Mouse (Mus musculus) heart, embryonic 10.5 days (tissue): Measurements from ENCODE around the gene Prom1. TPM values are rescaled to one million over a fixed set of nuclear protein-coding genes. Genes with fewer than 3 reads are reported as not detected.
"Not testable (repeated sequence)": the region's sequence is repeated elsewhere in the genome, so short reads cannot be mapped to it uniquely, and the experiment has no call there.

Experiments used
- DNase-seq: peaks from one replicate; pipeline ENCODE4 v3.0.0-alpha.2; 2017; ENCODE audit warnings: low spot score
- H3K27ac ChIP-seq: fragments of 300-500 bp; sonication (generic); 2 replicates; pipeline ENCODE4 v1.5.1; 2016; ENCODE audit warnings: mild to moderate bottlenecking
- H3K27me3 ChIP-seq: fragments of 300-500 bp; sonication (generic); 2 replicates; pipeline ENCODE4 v1.6.1; 2016; ENCODE audit warnings: mild to moderate bottlenecking; ENCODE audit not compliant: poor library complexity, insufficient read depth, severe bottlenecking
- H3K36me3 ChIP-seq: fragments of 300-500 bp; sonication (generic); 2 replicates; pipeline ENCODE4 v1.6.1; 2016; ENCODE audit warnings: mild to moderate bottlenecking, moderate library complexity
- H3K4me1 ChIP-seq: fragments of 300-500 bp; sonication (generic); 2 replicates; pipeline ENCODE4 v1.6.1; 2016; ENCODE audit warnings: mild to moderate bottlenecking
- H3K4me3 ChIP-seq: fragments of 300-500 bp; sonication (generic); 2 replicates; pipeline ENCODE4 v1.5.1; 2016; ENCODE audit warnings: mild to moderate bottlenecking, moderate library complexity
- H3K9me3 ChIP-seq: fragments of 300-500 bp; sonication (generic); 2 replicates; pipeline ENCODE4 v1.6.1; 2016; ENCODE audit warnings: mild to moderate bottlenecking, moderate library complexity
- WGBS: fragments of 180-500 bp; shearing (Covaris S2); methylation state at CpG from one replicate; pipeline ENCODE4 v1.1.7; 2016; 5-methylcytosine and 5-hydroxymethylcytosine counted together
- polyA plus RNA-seq: library from polyadenylated mRNA; unstranded; fragments of >200 nt; fragmentation: Nextera tagmentation; extraction: Ambion mirVana; gene quantifications from 2 replicates; pipeline ENCODE4 v1.2.1, GENCODE M21; 2016

Gene Prom1
- polyA plus RNA-seq: 18.6 and 32.5 TPM in 2 replicates

DNA sequence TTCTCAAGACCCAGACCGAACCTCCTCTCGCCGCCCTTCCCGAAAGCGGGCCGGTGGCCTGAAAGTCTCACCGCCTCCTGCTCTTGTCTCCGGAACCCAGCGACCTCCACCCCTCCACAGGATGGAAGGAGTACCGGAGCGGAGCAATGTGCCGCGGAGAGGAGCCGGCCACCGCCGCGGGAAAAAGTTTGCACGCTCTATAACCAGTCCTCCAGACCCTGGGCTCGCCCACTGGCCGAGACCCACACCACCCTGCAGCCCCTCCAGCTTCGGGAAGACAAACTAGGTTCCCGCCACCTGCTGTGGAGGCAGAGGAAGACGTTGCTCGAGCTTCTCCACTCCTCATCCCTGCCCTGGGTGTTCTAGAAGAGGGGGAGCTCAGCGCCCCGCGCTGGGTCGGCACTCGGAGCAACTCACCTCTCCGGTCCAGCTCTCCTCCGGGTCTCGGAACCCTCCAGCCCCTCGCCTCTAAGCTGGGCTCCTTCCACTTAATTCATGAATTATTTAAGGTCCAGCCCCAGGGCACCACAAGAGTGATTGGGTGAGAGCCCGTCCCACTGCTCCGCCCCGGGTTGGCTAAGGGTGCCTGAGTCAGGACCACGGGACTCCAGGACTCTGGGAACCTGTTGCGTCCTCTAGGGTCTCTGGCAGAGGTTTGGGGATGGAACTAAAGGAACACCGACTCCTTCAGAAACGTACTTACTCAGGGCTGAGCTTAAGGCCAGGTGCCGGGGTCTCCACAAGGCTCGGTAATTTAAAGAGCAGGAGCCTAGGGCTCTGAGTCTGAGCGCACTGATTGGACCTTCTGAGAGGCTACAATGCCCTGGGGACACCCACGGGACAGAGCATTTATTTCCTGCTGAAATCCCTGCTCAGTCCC, at the start of gene Prom1:
Prom1 (minus strand) TSS at position 802 of the 880 bp plus-strand sequence.
- H3K4me3 ChIP-seq: peak within 1 kb of the TSS; percentile 75
- DNase-seq: peak; percentile 79
- H3K4me1 ChIP-seq: peaks cover 12% of the 10 kb centered on the region
- H3K36me3 ChIP-seq: no peaks in the 10 kb centered on the region
- WGBS: under 1% methylated on average over 44 of the region's 44 CpGs
- peak within 1 kb of the TSS; percentile 90 for H3K27ac ChIP-seq
- H3K9me3 ChIP-seq: no peaks in the 10 kb centered on the region
- peaks cover 15% of the 10 kb centered on the region; the same call in 1 of the 2 replicates for H3K27me3 ChIP-seq

DNA sequence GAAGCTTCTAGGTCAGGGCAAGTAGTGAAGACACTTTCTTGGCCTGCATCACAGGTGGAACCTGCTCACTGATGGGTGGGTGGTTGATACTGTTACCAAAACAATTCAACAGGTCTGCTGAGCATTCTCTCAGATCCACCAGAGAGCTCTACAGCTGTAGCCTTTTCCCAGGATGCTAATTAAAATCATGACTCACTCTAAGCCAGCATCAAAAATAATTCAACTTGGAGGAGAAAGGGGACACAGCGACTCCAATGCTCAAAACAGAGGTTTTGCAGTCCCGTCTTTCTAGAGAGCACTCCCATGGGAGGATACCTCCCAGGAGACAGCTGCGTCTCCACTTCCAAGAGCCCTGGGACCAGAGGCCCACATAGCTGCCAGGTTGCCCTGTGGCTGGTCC, 45.9 kb upstream of the Prom1 start:
- Histone ChIP-seq H3K36me3 (no peaks in the 10 kb centered on the region), H3K4me1 (no peaks in the 10 kb centered on the region), H3K9me3 (no peaks in the 10 kb centered on the region), H3K27me3 (0 out of 2 replicates have a peak, but pooled peaks cover 5% of the 10 kb centered on the region), H3K4me3 (no peak overlapping the region), H3K27ac (no peak overlapping the region)
- WGBS: 77% methylated on average over 3 of the region's 3 CpGs
- no peak for DNase-seq

DNA sequence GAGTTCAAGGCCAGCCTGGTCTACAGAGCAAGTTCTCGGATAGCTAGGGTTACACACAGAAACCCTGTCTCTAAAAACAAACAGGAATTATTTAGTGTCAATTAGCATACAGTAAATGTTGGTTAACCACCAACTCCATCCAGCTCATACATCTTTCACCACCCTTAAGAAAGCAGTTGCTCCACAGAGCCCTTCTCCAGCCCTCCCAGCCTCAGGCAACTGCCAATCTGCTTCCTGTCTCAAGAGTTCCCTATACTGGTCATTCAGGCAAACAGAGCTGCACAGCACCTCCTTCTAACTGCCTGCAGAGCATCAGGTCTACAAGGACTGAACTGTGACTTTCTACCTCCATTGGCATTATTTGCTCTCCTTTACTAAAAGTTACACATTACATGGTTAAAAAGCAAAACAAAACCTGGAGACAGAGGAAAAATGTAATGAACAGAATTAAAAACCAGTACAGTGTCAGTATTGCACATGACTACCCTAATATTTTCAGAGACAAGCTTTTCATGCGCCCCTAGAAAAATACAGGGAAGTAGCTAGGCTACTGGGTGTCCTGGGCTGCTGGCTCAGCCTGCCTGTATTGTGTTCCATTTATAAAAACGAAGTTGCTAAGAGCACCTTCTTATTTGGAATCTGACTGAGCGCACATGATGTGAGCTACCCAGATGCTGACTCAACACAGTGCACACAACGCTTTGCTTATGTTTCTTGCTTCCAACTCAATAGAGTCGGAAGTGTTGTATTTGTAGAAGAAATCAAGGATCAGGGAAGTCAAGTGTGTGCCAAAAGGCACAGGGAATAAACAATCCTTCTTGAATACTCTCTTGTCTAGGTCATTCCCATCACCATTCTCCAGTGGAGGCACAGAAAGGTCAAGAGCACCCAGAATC, 44.9 kb upstream of the Prom1 start:
- Histone ChIP-seq H3K9me3 (no peaks in the 10 kb centered on the region), H3K4me3 (no peak overlapping the region), H3K4me1 (no peaks in the 10 kb centered on the region), H3K27ac (no peak overlapping the region), H3K27me3 (0 out of 2 replicates have a peak, but pooled peaks cover 5% of the 10 kb centered on the region), H3K36me3 (no peaks in the 10 kb centered on the region)
- WGBS: 73% methylated on average over 6 of the region's 6 CpGs
- DNase-seq: no peak

DNA sequence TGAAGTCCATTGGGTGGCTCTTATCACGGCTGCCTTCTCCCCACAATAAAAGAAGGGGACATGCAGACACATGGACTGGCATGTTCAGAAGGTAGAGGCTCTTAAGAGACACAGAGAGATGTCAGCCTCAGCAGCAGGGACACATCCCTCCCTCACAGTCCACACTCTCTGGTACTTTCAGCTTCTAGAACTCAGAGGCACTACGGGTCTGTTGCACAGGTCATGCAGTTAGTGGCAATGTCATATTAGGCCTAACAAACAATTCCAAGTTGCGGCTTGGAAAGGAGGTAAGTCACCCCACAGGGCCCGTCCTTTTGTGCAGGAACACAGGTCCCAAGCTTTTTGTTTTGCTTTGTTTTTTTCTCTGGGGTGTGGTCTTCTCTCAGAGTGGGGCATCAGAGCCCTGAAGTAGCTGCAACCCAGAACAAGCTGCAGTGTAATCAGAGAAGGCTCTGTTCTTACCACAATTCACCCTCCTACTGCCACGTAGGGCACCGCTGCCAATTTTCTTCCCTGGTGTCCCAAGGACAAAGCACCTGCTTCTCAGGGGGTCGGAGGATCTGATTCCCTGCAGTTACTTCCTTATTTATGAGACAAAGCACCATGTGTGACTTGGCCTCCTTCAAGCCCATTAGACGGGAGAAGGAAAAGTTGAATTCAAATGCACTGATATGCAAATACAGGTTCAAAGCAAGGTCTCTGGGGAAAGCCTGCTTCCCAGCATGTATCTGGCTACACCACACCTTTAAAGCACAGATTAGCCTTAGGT, 41.8 kb upstream of the Prom1 start:
- WGBS: 39% methylated on average over 8 of the region's 8 CpGs
- H3K27ac ChIP-seq: no peak overlapping the region
- H3K4me3 ChIP-seq: no peak overlapping the region
- DNase-seq: no peak
- no peaks in the 10 kb centered on the region for H3K4me1 ChIP-seq
- no peaks in the 10 kb centered on the region for H3K9me3 ChIP-seq
- 0 out of 2 replicates have a peak, but pooled peaks cover 5% of the 10 kb centered on the region for H3K27me3 ChIP-seq
- H3K36me3 ChIP-seq: no peaks in the 10 kb centered on the region

DNA sequence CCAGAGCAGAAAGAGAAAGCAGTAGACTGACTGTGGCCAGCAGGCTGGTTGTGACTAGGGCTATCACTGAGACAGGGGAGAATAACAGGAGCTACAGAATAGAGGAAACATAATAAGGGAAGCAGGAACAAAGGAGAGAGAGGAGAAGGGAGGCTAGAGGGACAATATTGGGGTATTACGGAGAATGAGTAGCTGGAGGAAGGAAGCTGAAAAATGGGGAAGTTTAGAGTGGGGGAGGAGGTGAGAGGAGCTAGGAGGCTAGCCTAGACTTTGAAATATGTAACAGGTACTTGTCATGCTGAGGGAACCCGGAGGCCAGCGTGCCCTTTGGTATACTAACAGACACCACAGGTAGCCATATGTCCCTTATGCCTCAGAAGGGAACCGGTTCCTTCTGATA, 25.7 kb upstream of the Prom1 start:
- 68% methylated on average over 4 of the region's 4 CpGs for WGBS
- no peaks in the 10 kb centered on the region for H3K27me3 ChIP-seq
- DNase-seq: no peak
- no peaks in the 10 kb centered on the region for H3K36me3 ChIP-seq
- no peak overlapping the region for H3K27ac ChIP-seq
- peaks cover 5% of the 10 kb centered on the region; the same call in 1 of the 2 replicates for H3K4me1 ChIP-seq
- H3K4me3 ChIP-seq: no peak overlapping the region
- H3K9me3 ChIP-seq: no peaks in the 10 kb centered on the region

DNA sequence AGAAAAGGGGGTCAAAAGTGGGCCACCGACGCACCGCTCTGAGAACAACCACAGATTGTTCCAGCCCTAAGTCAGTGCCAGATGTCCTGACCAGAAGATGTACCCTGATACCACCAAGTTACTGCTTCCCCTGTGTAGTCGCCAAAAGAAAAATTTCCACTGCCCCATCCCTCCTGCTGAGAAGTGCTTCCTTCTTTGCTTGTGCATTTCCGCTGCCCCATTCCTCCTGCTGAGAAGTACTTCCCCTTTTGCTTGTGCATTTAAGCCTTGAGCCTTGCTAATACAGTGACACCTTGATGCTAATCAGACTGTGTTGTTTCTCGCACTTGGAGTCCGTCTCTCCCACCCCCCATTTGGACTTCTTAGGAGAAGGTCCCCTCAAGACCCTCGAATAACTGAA, 24.7 kb upstream of the Prom1 start:
- H3K27ac ChIP-seq, H3K9me3 ChIP-seq, H3K4me1 ChIP-seq, DNase-seq, H3K27me3 ChIP-seq, H3K4me3 ChIP-seq, H3K36me3 ChIP-seq: not testable (repeated sequence)
- WGBS: 87% methylated on average over 8 of the region's 8 CpGs

DNA sequence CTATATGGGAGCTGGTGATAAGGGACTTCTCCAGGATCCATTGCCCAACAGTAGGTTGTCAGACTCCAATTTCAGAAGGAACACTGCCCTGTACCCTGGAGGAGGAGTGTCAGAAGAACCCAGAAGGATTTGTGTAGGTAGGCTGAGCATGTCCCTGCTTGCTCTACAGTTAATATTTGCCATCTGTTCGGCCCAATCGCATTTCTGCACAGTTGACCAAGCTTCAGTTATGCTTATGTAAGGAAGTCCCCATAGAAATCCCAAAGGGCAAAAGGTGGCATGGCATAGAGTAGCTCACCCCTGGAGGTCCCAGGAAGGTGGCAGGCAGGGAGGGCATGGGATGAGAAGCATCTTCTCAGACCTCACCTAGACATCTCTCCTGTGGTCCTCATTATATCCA, 19.6 kb upstream of the Prom1 start:
- Histone ChIP-seq H3K27ac (no peak overlapping the region), H3K27me3 (no peaks in the 10 kb centered on the region), H3K9me3 (no peaks in the 10 kb centered on the region), H3K36me3 (no peaks in the 10 kb centered on the region), H3K4me1 (no peaks in the 10 kb centered on the region), H3K4me3 (no peak overlapping the region)
- WGBS: 84% methylated on average over 2 of the region's 2 CpGs
- DNase-seq: no peak

DNA sequence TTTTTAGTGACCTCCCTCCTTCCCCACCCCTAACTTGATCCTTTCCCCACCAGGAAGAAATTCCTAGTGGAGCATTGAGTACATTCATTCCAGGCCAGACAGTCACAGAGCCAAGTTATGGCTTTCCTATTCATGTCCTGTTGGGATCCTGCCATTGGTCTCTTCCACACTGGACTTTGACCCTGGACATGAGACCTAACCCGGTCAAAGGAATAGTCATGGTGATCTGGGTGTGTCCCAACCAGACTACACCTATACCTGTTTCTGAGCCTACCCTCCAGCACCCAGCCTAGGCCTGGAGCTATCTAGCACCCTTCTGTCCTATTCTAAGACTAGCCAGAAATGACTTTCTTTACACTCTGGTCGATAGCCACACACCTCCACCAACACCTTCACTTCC, 11.3 kb upstream of the Prom1 start:
- H3K4me1 ChIP-seq: no peaks in the 10 kb centered on the region
- no peak overlapping the region for H3K27ac ChIP-seq
- no peaks in the 10 kb centered on the region for H3K27me3 ChIP-seq
- H3K4me3 ChIP-seq: no peak overlapping the region
- no peaks in the 10 kb centered on the region for H3K36me3 ChIP-seq
- no peaks in the 10 kb centered on the region for H3K9me3 ChIP-seq
- 79% methylated on average over 2 of the region's 2 CpGs for WGBS
- no peak for DNase-seq

DNA sequence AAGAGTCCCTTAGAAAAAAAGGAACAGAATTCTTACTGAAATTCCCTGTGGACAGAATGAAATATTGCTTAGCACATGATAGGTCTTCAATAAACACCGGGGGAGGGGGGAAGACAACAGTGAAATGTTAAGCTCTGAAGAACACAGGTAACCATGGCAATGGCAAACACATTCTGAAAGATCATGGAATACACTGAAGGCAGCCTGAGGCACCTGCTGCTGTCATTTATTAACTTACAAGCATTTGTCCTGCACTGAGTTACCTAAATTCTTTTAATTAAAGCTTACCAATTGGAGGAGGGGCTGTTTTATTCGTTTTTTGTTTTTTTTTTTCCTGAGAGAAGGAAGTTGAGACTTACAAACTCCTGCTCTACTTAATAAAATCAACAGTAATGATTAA, 7.3 kb upstream of the Prom1 start:
- H3K27me3 ChIP-seq: no peaks in the 10 kb centered on the region
- no peaks in the 10 kb centered on the region for H3K36me3 ChIP-seq
- H3K4me3 ChIP-seq: no peak overlapping the region
- WGBS: 67% methylated on average over 2 of the region's 2 CpGs
- no peak for DNase-seq
- no peaks in the 10 kb centered on the region; the same call in 1 of the 2 replicates for H3K4me1 ChIP-seq
- H3K9me3 ChIP-seq: no peaks in the 10 kb centered on the region
- H3K27ac ChIP-seq: no peak overlapping the region

DNA sequence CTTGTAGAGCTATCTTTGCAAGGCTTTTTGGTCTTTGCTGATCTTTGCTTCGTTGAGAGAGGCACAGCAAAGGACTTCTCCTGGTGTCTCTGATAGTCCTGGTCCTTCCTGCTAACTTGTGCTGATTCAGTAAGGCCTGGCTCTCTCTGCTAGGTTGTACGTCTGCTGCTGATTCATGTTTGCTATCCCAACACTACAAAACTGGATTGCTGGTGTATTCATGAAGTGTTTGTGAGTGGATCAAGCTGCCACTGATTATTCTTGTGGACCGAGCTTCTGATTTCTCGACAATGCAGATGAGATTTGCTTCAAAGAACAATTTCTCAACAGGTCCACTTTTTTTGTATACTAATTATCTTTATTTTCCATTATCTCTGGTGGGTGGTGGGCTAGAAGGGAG, 6.3 kb upstream of the Prom1 start:
- H3K27me3 ChIP-seq: no peaks in the 10 kb centered on the region
- no peak for DNase-seq
- H3K4me3 ChIP-seq: no peak overlapping the region
- no peaks in the 10 kb centered on the region for H3K36me3 ChIP-seq
- 82% methylated on average over 4 of the region's 4 CpGs for WGBS
- H3K27ac ChIP-seq: no peak overlapping the region
- no peaks in the 10 kb centered on the region; the same call in 1 of the 2 replicates for H3K4me1 ChIP-seq
- no peaks in the 10 kb centered on the region for H3K9me3 ChIP-seq

DNA sequence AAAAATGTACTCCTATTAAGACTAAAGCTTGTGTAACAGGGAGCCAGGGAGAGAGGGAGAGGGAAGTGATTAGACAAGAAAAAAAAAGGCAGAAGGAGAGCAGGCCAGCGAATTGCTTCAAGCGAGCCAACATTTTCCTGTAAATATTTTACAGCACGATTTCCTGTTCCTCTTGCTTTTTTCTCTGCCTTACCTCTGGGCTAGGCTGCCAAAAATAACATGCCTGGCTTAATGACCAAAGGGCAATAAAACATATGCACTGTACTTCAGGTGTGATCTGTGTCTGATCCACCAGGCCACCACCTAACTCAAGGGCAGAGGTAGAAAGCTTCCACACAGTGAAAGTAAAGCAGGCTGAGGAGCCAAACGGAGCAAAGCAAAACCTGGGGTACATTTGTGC, 3.4 kb upstream of the Prom1 start:
- WGBS: 67% methylated on average over 4 of the region's 4 CpGs
- peaks cover 12% of the 10 kb centered on the region for H3K4me1 ChIP-seq
- DNase-seq: no peak
- H3K36me3 ChIP-seq: no peaks in the 10 kb centered on the region
- H3K27ac ChIP-seq: no peak overlapping the region
- H3K27me3 ChIP-seq: peaks cover 15% of the 10 kb centered on the region; the same call in 1 of the 2 replicates
- no peak overlapping the region for H3K4me3 ChIP-seq
- no peaks in the 10 kb centered on the region for H3K9me3 ChIP-seq

DNA sequence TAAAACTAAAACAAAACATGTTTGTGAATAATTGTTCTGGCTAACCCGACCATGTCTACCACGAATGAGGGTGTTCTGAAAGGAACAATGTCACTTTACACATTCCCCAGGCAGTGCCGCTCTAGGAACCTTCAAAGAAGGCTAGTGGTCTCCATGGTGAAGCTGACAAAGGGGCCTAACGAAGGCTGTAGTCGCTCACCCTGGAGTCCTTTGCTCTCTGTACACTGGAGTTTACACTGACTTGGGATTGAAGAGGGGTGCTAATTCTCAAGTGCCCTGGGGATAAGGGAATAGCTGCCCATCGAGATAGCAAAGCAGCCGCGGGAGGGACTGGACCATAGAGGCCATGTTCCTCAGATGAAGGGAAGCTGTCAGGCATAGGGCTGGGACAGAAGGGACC, 2.9 kb upstream of the Prom1 start:
- Histone ChIP-seq H3K27ac (no peak overlapping the region), H3K36me3 (no peaks in the 10 kb centered on the region), H3K4me1 (peaks cover 12% of the 10 kb centered on the region), H3K27me3 (peaks cover 15% of the 10 kb centered on the region; the same call in 1 of the 2 replicates), H3K4me3 (no peak overlapping the region), H3K9me3 (no peaks in the 10 kb centered on the region)
- WGBS: 57% methylated on average over 8 of the region's 8 CpGs
- DNase-seq: no peak
